Mouse (Mus musculus) lung, postnatal 0 days (tissue): Measurements from ENCODE around the gene Ak2.

Source experiments
- CTCF ChIP-seq: IDR thresholded peaks from 2 replicates; pipeline ENCODE4 v1.5.1; 2016; ENCODE audit warnings: antibody characterized with exemption, mild to moderate bottlenecking
- EP300 ChIP-seq: IDR thresholded peaks from 2 replicates; pipeline ENCODE4 v1.6.1; 2016; ENCODE audit warnings: antibody characterized with exemption, mild to moderate bottlenecking, control low read depth

- TF ChIP-seq CTCF, result peak; percentile 51
- no peak for TF ChIP-seq EP300
Observed at GRCm38 (mm10) chr4:128942346-128942745, 49.4 kb upstream of the Ak2 start.
